Mouse (Mus musculus) embryonic fibroblast, embryonic 13.5 days (primary cell): ENCODE measurements around the gene Nectin2. TPM values are rescaled to one million over a fixed set of nuclear protein-coding genes. Genes with fewer than 3 reads are reported as not detected.

Source experiments
- H3K27ac ChIP-seq: 2 replicates; pipeline ENCODE4 v1.5.1; 2012; ENCODE audit warnings: low read length, control low read depth, inconsistent platforms; ENCODE audit not compliant: insufficient read depth
- H3K4me1 ChIP-seq: 2 replicates; pipeline ENCODE4 v1.6.1; 2011; ENCODE audit warnings: low read length; ENCODE audit not compliant: control insufficient read depth, insufficient read depth
- H3K4me3 ChIP-seq: 2 replicates; pipeline ENCODE4 v1.5.1; 2011; ENCODE audit warnings: mild to moderate bottlenecking, control low read depth, low read length; ENCODE audit not compliant: insufficient read depth
- CTCF ChIP-seq: IDR thresholded peaks from 2 replicates; pipeline ENCODE4 v1.5.1; 2011; ENCODE audit warnings: mild to moderate bottlenecking, control low read depth, low read length, moderate library complexity, borderline replicate concordance; ENCODE audit not compliant: insufficient read depth
- POLR2A ChIP-seq: IDR thresholded peaks from 2 replicates; pipeline ENCODE4 v1.6.1; 2011; ENCODE audit warnings: low read depth, mild to moderate bottlenecking, control low read depth, low read length, moderate library complexity
- polyA plus RNA-seq: library from polyadenylated mRNA; stranded (reverse); fragments of >200 nt; gene quantifications from 2 replicates; pipeline ENCODE4 v1.2.4, GENCODE M21; 2011; ENCODE audit warnings: low read depth; ENCODE audit not compliant: missing spikeins, insufficient read length

Nectin2 gene
- polyA plus RNA-seq, 1 experiment = 39.7 TPM

- H3K27ac ChIP-seq = no peak overlapping the region
- TF ChIP-seq POLR2A = no peak
- no peak for TF ChIP-seq CTCF
- H3K4me3 ChIP-seq = no peak overlapping the region
- H3K4me1 ChIP-seq = no peaks in the 10 kb centered on the region
Observed at GRCm38 (mm10) chr7:19678901-19679300, 71.4 kb downstream of the Nectin2 start.

- TF ChIP-seq POLR2A = no peak
- TF ChIP-seq CTCF = no peak
- H3K4me1 ChIP-seq = no peaks in the 10 kb centered on the region
- H3K27ac ChIP-seq = no peak within 1 kb of the TSS
- no peak within 1 kb of the TSS for H3K4me3 ChIP-seq
Observed at GRCm38 (mm10) chr7:19677872-19678271, 72.4 kb downstream of the Nectin2 start, which contains the start of gene Apoc2. TSS of gene Apoc2 (minus strand) at chr7:19677941.

GRCm38 (mm10) chr7:19676662-19677061 lies 73.6 kb downstream of the Nectin2 start:
- Histone ChIP-seq H3K4me3 (no peak overlapping the region), H3K27ac (no peak overlapping the region), H3K4me1 (no peaks in the 10 kb centered on the region)
- TF ChIP-seq CTCF (no peak), POLR2A (no peak)

GRCm38 (mm10) chr7:19675824-19676223 lies 74.5 kb downstream of the Nectin2 start:
- TF ChIP-seq POLR2A (no peak), CTCF (no peak)
- Histone ChIP-seq H3K4me1 (no peaks in the 10 kb centered on the region), H3K27ac (no peak overlapping the region), H3K4me3 (no peak overlapping the region)

- no peaks in the 10 kb centered on the region for H3K4me1 ChIP-seq
- H3K4me3 ChIP-seq = no peak overlapping the region
- TF ChIP-seq POLR2A = no peak
- no peak for TF ChIP-seq CTCF
- H3K27ac ChIP-seq = no peak overlapping the region
Observed at GRCm38 (mm10) chr7:19673083-19673699, 77.1 kb downstream of the Nectin2 start.

- H3K27ac ChIP-seq = no peak overlapping the region
- no peaks in the 10 kb centered on the region for H3K4me1 ChIP-seq
- no peak for TF ChIP-seq CTCF
- TF ChIP-seq POLR2A = no peak
- H3K4me3 ChIP-seq = no peak overlapping the region
Observed at GRCm38 (mm10) chr7:19671511-19671910, 78.8 kb downstream of the Nectin2 start.

- H3K4me3 ChIP-seq = no peak overlapping the region
- H3K27ac ChIP-seq = no peak overlapping the region
- TF ChIP-seq POLR2A (no peak), CTCF (peak; percentile 80; the same call in 1 of the 2 replicates)
- H3K4me1 ChIP-seq = no peaks in the 10 kb centered on the region
Observed at GRCm38 (mm10) chr7:19668947-19669721, 81.1 kb downstream of the Nectin2 start.

- TF ChIP-seq CTCF (no peak), POLR2A (no peak)
- Histone ChIP-seq H3K4me3 (no peak overlapping the region), H3K4me1 (no peaks in the 10 kb centered on the region; the same call in 1 of the 2 replicates), H3K27ac (no peak overlapping the region)
Observed at GRCm38 (mm10) chr7:19667434-19667833, 82.8 kb downstream of the Nectin2 start.

- Histone ChIP-seq H3K27ac (no peak overlapping the region), H3K4me3 (no peak overlapping the region), H3K4me1 (no peaks in the 10 kb centered on the region; the same call in 1 of the 2 replicates)
- TF ChIP-seq POLR2A = no peak
Observed at GRCm38 (mm10) chr7:19666750-19667149, 83.5 kb downstream of the Nectin2 start.

Other genes with a start within 250 kb of the Nectin2 start
- gene Bloc1s3, start 242.1 kb downstream of the Nectin2 start, polyA plus RNA-seq = 5.9 and 6.1 TPM in 2 replicates
- 15.2 and 23.4 TPM in 2 replicates for gene Trappc6a, start 242.1 kb downstream of the Nectin2 start, polyA plus RNA-seq
- not detected in 2 replicates for gene Nkpd1, start 232.6 kb downstream of the Nectin2 start, polyA plus RNA-seq
- gene Ppp1r37, start 187.4 kb downstream of the Nectin2 start, polyA plus RNA-seq = 25.3 and 27.7 TPM in 2 replicates
- 1.5 and 1.8 TPM in 2 replicates for gene Zfp296, start 173.2 kb downstream of the Nectin2 start, polyA plus RNA-seq
- gene Gemin7, start 172.9 kb downstream of the Nectin2 start, polyA plus RNA-seq = 52.6 and 65.2 TPM in 2 replicates
- 32.4 and 38.1 TPM in 2 replicates for gene Clasrp, start 146.0 kb downstream of the Nectin2 start, polyA plus RNA-seq
- 15.4 and 17.9 TPM in 2 replicates for gene Relb, start 121.0 kb downstream of the Nectin2 start, polyA plus RNA-seq
- 116 and 124 TPM in 2 replicates for gene Clptm1, start 85.5 kb downstream of the Nectin2 start, polyA plus RNA-seq
- gene Apoc2, start 72.5 kb downstream of the Nectin2 start, polyA plus RNA-seq = not detected in 2 replicates
- not detected in 2 replicates for gene Gm44805, start 69.1 kb downstream of the Nectin2 start, polyA plus RNA-seq
- gene Apoc4, start 69.0 kb downstream of the Nectin2 start, polyA plus RNA-seq = not detected in 2 replicates
- gene Apoc1, start 57.8 kb downstream of the Nectin2 start, polyA plus RNA-seq = not detected in 2 replicates
- 8.5 and 34.9 TPM in 2 replicates for gene Apoe, start 51.3 kb downstream of the Nectin2 start, polyA plus RNA-seq
- gene Tomm40, start 35.0 kb downstream of the Nectin2 start, polyA plus RNA-seq = 38.1 and 51.3 TPM in 2 replicates
- gene Bcam, start 20.5 kb upstream of the Nectin2 start, polyA plus RNA-seq = 2.1 and 2.5 TPM in 2 replicates
- not detected in 2 replicates for gene Cblc, start 46.3 kb upstream of the Nectin2 start, polyA plus RNA-seq
- 24.1 and 37.9 TPM in 2 replicates for gene Bcl3, start 72.3 kb upstream of the Nectin2 start, polyA plus RNA-seq
- gene Gm19345, start 101.5 kb upstream of the Nectin2 start, polyA plus RNA-seq = not detected in 2 replicates
- gene Ceacam16, start 110.8 kb upstream of the Nectin2 start, polyA plus RNA-seq = not detected in 2 replicates
- gene Ceacam19, start 137.5 kb upstream of the Nectin2 start, polyA plus RNA-seq = not detected in 2 replicates
- gene Pvr, start 170.7 kb upstream of the Nectin2 start, polyA plus RNA-seq = 54.1 and 65.0 TPM in 2 replicates
- not detected in 2 replicates for gene Igsf23, start 200.3 kb upstream of the Nectin2 start, polyA plus RNA-seq
- not detected in 2 replicates for gene Ceacam20, start 214.9 kb upstream of the Nectin2 start, polyA plus RNA-seq
- not detected in 2 replicates for gene Nlrp9b, start 241.0 kb upstream of the Nectin2 start, polyA plus RNA-seq